Mouse (Mus musculus) liver, embryonic 14.5 days (tissue): Measurements from ENCODE around the gene Rps19bp1.

Source experiments
- CTCF ChIP-seq: IDR thresholded peaks from 2 replicates; pipeline ENCODE4 v1.5.1; 2016; ENCODE audit warnings: antibody characterized with exemption, low read depth, control low read depth
- EP300 ChIP-seq: IDR thresholded peaks from 2 replicates; pipeline ENCODE4 v1.6.1; 2016; ENCODE audit warnings: antibody characterized with exemption, low read depth

GRCm38 (mm10) chr15:80279053-80279452 lies 14.9 kb upstream of the Rps19bp1 start:
- TF ChIP-seq EP300: no peak
- no peak for TF ChIP-seq CTCF
